Mouse (Mus musculus) urinary bladder, postnatal 36 days (tissue): ENCODE measurements around the gene Slc3a1.

ENCODE experiments used
- DNase-seq, 2 experiments: peaks; one replicate each; pipeline ENCODE4 v3.0.0; 2022; ENCODE audit warnings: low spot score in 2 of 2, mixed read lengths in 1 of 2

Gene Slc3a1

GRCm38 (mm10) chr17:85037855-85038254 lies 9.7 kb downstream of the Slc3a1 start:
- no peak for DNase-seq

- no peak for DNase-seq
Measured at GRCm38 (mm10) chr17:85038311-85038710, 10.1 kb downstream of the Slc3a1 start.

- no peak for DNase-seq
Measured at GRCm38 (mm10) chr17:85038761-85039160, 10.6 kb downstream of the Slc3a1 start.

GRCm38 (mm10) chr17:85040913-85041312 lies 12.7 kb downstream of the Slc3a1 start:
- no peak for DNase-seq

- DNase-seq = no peak
Measured at GRCm38 (mm10) chr17:85042419-85042818, 14.2 kb downstream of the Slc3a1 start.

GRCm38 (mm10) chr17:85043404-85043816 lies 15.2 kb downstream of the Slc3a1 start:
- DNase-seq = no peak

GRCm38 (mm10) chr17:85044466-85044865 lies 16.3 kb downstream of the Slc3a1 start:
- DNase-seq = no peak

GRCm38 (mm10) chr17:85045160-85045559 lies 17.0 kb downstream of the Slc3a1 start:
- no peak for DNase-seq

- DNase-seq = no peak
Measured at GRCm38 (mm10) chr17:85048379-85048778, 20.2 kb downstream of the Slc3a1 start.

- DNase-seq = no peak
Measured at GRCm38 (mm10) chr17:85058276-85058675, 30.1 kb downstream of the Slc3a1 start.

- DNase-seq = no peak
Measured at GRCm38 (mm10) chr17:85059136-85059535, 31.0 kb downstream of the Slc3a1 start.

- no peak for DNase-seq
Measured at GRCm38 (mm10) chr17:85063560-85063959, 35.4 kb downstream of the Slc3a1 start.

- DNase-seq = no peak
Measured at GRCm38 (mm10) chr17:85067331-85067730, 39.2 kb downstream of the Slc3a1 start.

GRCm38 (mm10) chr17:85070658-85071057 lies 42.5 kb downstream of the Slc3a1 start:
- no peak for DNase-seq

GRCm38 (mm10) chr17:85071088-85071775 lies 43.1 kb downstream of the Slc3a1 start:
- DNase-seq = no peak

- no peak for DNase-seq
Measured at GRCm38 (mm10) chr17:85072383-85072782, 44.2 kb downstream of the Slc3a1 start.

GRCm38 (mm10) chr17:85073214-85073613 lies 45.0 kb downstream of the Slc3a1 start:
- DNase-seq = no peak

- DNase-seq = no peak
Measured at GRCm38 (mm10) chr17:85074083-85074482, 45.9 kb downstream of the Slc3a1 start.

GRCm38 (mm10) chr17:85079276-85079675 lies 51.1 kb downstream of the Slc3a1 start:
- no peak for DNase-seq

GRCm38 (mm10) chr17:85080781-85081180 lies 52.6 kb downstream of the Slc3a1 start:
- DNase-seq = no peak

GRCm38 (mm10) chr17:85085335-85085734 lies 57.2 kb downstream of the Slc3a1 start:
- no peak for DNase-seq

GRCm38 (mm10) chr17:85086501-85086900 lies 58.3 kb downstream of the Slc3a1 start:
- DNase-seq = no peak

- no peak for DNase-seq
Measured at GRCm38 (mm10) chr17:85087591-85087990, 59.4 kb downstream of the Slc3a1 start.

- no peak for DNase-seq
Measured at GRCm38 (mm10) chr17:85088401-85088800, 60.2 kb downstream of the Slc3a1 start.
